Mouse (Mus musculus) liver, embryonic 15.5 days (tissue): ENCODE results near the gene Gm49354. TPM values are rescaled to one million over a fixed set of nuclear protein-coding genes. Genes with fewer than 3 reads are reported as not detected.
A peak's percentile ranks its signal among the peaks of the same experiment; 100 is the strongest.
"Not testable (repeated sequence)": the region's sequence is repeated elsewhere in the genome, so short reads cannot be mapped to it uniquely, and the experiment has no call there.

Experiments
- ATAC-seq: fragments of 200-750 bp; cut with Nextera tagmentation; 2 replicates; pipeline ENCODE4 v1.8.0; 2017; ENCODE audit warnings: moderate number of reproducible peaks, mild to moderate bottlenecking, moderate library complexity; ENCODE audit not compliant: insufficient read depth
- H3K27ac ChIP-seq: fragments of 300-500 bp; sonication (generic); replicated peaks from 2 replicates; pipeline ENCODE4 v1.5.1; 2015; ENCODE audit warnings: mild to moderate bottlenecking, inconsistent platforms
- H3K27me3 ChIP-seq: fragments of 300-500 bp; sonication (generic); 2 replicates; pipeline ENCODE4 v1.6.1; 2015; ENCODE audit warnings: mild to moderate bottlenecking, inconsistent platforms
- H3K36me3 ChIP-seq: fragments of 300-500 bp; sonication (generic); replicated peaks from 2 replicates; pipeline ENCODE4 v1.6.1; 2015; ENCODE audit warnings: moderate library complexity, mild to moderate bottlenecking, inconsistent platforms
- H3K4me1 ChIP-seq: fragments of 300-500 bp; sonication (generic); replicated peaks from 2 replicates; pipeline ENCODE4 v1.6.1; 2015; ENCODE audit warnings: inconsistent platforms
- H3K4me2 ChIP-seq: fragments of 300-500 bp; sonication (generic); 2 replicates; pipeline ENCODE4 v1.6.1; 2015; ENCODE audit warnings: moderate library complexity, mild to moderate bottlenecking, inconsistent platforms
- H3K4me3 ChIP-seq: fragments of 300-500 bp; sonication (generic); replicated peaks from 2 replicates; pipeline ENCODE4 v1.5.1; 2015; ENCODE audit warnings: mild to moderate bottlenecking, inconsistent platforms
- H3K9ac ChIP-seq: fragments of 300-500 bp; sonication (generic); 2 replicates; pipeline ENCODE4 v1.6.1; 2015; ENCODE audit warnings: moderate library complexity, mild to moderate bottlenecking, inconsistent platforms
- H3K9me3 ChIP-seq: fragments of 300-500 bp; sonication (generic); replicated peaks from 2 replicates; pipeline ENCODE4 v1.6.1; 2016; ENCODE audit warnings: inconsistent platforms
- WGBS: fragments of 180-500 bp; shearing (Covaris S2); methylation state at CpG from one replicate; pipeline ENCODE4 v1.1.7; 2015; ENCODE audit warnings: mixed read lengths; ENCODE audit not compliant: insufficient replicate concordance; 5-methylcytosine and 5-hydroxymethylcytosine counted together
- polyA plus RNA-seq: library from polyadenylated mRNA; unstranded; fragments of >200 nt; fragmentation: Nextera tagmentation; extraction: Ambion mirVana; gene quantifications from 2 replicates; pipeline ENCODE4 v1.2.1, GENCODE M21; 2015

Gene Gm49354
- polyA plus RNA-seq, 1 experiment from 2014 or later, result not detected

DNA sequence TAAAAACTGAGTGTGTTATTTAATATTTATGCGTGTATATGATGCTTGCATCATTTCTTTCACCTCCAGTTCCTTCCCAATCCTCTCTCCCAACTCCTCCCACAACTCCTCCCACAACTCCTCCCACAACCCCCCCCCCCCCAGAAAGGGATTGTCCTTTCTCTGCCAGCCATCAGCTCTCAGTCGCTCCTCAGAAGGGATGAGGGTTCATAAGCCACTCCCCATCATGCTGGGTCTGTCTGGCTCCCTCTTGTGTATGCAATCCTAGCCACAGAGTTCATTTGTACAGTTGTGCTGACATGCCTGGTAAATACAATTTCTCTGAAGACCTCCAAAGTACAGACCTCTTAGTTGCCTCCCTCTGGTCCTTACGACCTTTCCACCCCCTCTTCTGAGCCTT lies 46.9 kb downstream of the Gm49354 start:
- H3K4me2 ChIP-seq, result 0 out of 2 replicates have a peak overlapping the region, but pooled peaks have one; percentile 49
- WGBS, result 30% methylated on average over 3 of the region's 3 CpGs
- H3K9me3 ChIP-seq, result no peaks in the 10 kb centered on the region
- H3K4me3 ChIP-seq, result no peak overlapping the region
- ATAC-seq, result no peak
- H3K27ac ChIP-seq, result peak overlapping the region; percentile 95
- peaks cover 3% of the 10 kb centered on the region; the same call in 1 of the 2 replicates for H3K27me3 ChIP-seq
- H3K9ac ChIP-seq, result peak overlapping the region; percentile 16; the same call in 1 of the 2 replicates
- no peaks in the 10 kb centered on the region for H3K36me3 ChIP-seq
- H3K4me1 ChIP-seq, result peaks cover 88% of the 10 kb centered on the region

DNA sequence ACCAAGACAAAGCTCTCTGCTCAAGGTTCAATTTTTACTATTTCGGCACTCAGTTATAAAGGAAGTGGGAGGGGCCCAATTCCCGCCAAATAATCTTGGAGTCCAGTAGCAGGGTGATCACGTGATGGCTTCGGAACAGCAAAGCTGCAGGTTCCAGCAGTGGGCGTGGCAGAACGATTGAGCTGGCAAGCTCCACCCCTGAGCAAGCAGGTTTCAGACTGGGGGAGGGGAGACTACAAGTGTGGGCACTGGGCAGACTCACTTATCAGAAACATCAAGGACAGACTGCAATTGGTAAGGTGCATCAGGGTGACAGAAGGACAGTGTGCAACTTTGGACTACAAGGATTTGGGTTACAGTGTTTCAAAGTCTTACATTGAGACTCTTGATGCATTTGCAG lies 47.7 kb downstream of the Gm49354 start:
- Histone ChIP-seq H3K4me2 (peak overlapping the region; percentile 49), H3K4me1 (peaks cover 81% of the 10 kb centered on the region), H3K4me3 (peak overlapping the region; percentile 5; the same call in 1 of the 2 replicates), H3K27ac (peak overlapping the region; percentile 95)
- not testable (repeated sequence) for H3K36me3 ChIP-seq, H3K27me3 ChIP-seq, H3K9ac ChIP-seq, ATAC-seq, H3K9me3 ChIP-seq
- WGBS, result 12% methylated on average over 6 of the region's 6 CpGs

DNA sequence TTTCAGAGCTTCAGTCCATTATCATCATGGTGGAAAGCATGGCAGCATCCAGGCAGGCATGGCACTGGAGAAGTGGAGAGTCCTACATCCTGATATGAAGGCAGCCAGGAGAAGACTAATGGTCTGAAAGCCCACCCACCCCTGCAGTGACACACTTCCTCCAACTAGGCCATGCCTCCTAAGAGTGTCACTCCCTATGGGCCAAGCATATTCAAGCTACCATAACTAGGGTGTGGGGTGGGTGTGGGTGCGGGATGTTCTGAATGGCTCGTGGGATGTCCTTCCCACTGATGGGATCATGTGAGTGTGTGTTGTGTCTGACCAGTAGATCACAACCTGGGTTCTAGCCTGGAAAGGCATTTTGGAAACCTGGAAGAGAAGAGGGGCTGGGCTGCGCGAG lies 48.1 kb downstream of the Gm49354 start:
- H3K9me3 ChIP-seq, result no peaks in the 10 kb centered on the region
- H3K9ac ChIP-seq, result no peak overlapping the region
- H3K27ac ChIP-seq, result peak overlapping the region; percentile 56; the same call in 1 of the 2 replicates
- no peaks in the 10 kb centered on the region for H3K36me3 ChIP-seq
- H3K4me3 ChIP-seq, result no peak overlapping the region
- 55% methylated on average over 4 of the region's 4 CpGs for WGBS
- ATAC-seq, result no peak
- H3K27me3 ChIP-seq, result peaks cover 10% of the 10 kb centered on the region; the same call in 1 of the 2 replicates
- peak overlapping the region; percentile 49 for H3K4me2 ChIP-seq
- H3K4me1 ChIP-seq, result peaks cover 81% of the 10 kb centered on the region

DNA sequence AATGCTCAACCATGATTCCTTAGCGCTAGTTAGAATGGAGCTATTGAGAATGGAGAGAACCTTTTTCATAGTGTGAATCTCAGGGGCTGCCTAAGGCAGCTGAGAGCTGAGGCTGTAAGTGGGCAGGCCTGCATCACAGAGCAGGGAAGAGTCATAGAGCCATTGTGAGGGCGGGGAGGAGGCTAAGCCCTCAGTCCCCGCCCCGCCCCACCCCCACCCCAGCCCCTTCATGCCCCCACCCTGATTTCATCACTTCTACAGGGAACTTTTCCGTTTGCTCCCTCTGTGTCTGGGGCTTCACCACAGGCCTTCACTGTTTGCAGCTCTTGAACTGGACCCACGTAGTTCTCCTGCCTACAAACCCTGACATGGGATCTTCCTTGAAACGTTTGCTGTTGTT lies 50.4 kb downstream of the Gm49354 start, which contains the start of gene Spata31d1d:
Gene Spata31d1d, minus strand, starts transcription at position 101 of the 400 bp plus-strand sequence.
- Histone ChIP-seq H3K9me3 (no peaks in the 10 kb centered on the region), H3K4me2 (no peak within 1 kb of the TSS), H3K4me3 (no peak within 1 kb of the TSS), H3K4me1 (peaks cover 72% of the 10 kb centered on the region), H3K27me3 (peaks cover 27% of the 10 kb centered on the region), H3K9ac (no peak within 1 kb of the TSS), H3K27ac (peak within 1 kb of the TSS; percentile 19; the same call in 1 of the 2 replicates), H3K36me3 (no peaks in the 10 kb centered on the region)
- WGBS, result 41% methylated on average over 7 of the region's 7 CpGs
- no peak for ATAC-seq

DNA sequence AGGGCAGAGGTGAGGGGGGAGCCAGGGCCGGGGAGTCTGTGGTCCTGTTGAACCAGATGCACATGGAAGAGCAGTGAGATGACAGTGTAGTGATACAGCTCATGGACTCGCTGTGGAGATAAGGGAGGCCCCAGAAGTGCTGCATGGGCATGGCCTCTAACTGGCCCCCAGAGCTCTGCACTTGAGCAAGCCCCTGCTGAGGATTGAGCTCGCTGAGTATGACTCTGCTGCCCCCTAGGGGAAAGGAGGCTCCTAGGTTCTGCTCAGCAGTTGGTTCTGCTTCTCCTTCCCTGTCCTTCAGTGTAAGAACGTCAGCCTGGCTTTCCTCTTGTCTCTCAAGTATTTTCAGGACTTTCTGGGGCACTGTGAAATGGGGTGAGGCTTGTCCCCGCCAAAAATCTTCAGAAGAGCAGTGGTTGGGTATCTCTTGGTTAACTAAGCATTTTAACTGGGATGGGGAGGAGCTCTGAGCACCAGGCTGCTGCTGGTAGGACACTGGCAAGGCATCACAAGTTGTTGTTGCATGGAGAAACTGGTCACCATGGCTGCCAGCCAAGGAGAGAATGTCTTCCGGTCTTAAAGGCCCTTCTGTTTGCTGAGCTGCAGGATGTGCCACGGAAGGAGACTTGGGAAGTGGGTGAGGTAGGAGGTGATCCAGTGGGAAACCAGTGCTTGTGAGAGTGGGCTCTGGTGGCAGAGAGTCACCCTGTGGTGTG lies 53.5 kb downstream of the Gm49354 start:
- Histone ChIP-seq H3K4me3 (no peak overlapping the region), H3K9ac (no peak overlapping the region), H3K4me1 (peaks cover 55% of the 10 kb centered on the region), H3K4me2 (peak overlapping the region; percentile 30; the same call in 1 of the 2 replicates), H3K9me3 (no peaks in the 10 kb centered on the region), H3K36me3 (no peaks in the 10 kb centered on the region), H3K27me3 (peaks cover 52% of the 10 kb centered on the region), H3K27ac (peak overlapping the region; percentile 48; the same call in 1 of the 2 replicates)
- WGBS, result 14% methylated on average over 7 of the region's 7 CpGs
- ATAC-seq, result peak; percentile 75

DNA sequence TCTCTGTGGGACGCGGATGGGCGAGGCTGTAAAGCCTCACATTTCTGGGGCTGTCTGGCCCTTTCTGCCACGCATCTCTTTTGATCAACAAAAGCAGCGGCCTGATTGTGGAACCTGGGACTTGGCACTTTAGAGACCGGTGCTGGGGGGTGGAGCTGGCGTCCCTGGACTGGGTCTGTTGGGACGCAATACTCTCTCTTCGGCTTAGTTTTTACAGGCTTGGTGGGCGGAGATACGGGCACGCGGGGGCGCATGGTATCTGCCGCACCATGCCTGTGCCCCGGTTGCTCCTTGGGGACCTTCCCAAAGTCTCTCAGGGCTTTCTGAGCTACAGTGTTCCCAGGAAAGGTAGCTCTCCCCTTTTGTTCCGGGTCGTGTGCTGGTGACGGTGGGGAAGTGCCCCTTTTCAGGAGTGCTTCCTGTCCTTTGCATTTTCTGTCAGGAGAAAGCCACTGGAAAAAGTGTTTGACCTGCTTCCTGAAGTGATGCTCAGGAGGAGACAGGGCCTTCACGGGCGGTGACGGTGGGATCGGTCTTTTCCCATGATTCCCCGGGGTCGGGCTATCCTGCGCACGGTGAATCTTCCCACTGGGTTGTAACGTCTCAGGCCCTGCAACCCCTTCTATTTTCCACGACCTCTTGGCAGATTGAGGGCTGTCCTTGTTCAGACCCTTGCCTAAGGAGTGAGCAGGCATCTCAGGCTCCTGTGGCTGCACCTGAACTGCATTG lies 55.7 kb downstream of the Gm49354 start:
- WGBS, result 21% methylated on average over 29 of the region's 29 CpGs
- no peak for ATAC-seq
- H3K27ac ChIP-seq, result no peak overlapping the region
- H3K4me2 ChIP-seq, result peak overlapping the region; percentile 32
- no peaks in the 10 kb centered on the region for H3K36me3 ChIP-seq
- H3K4me3 ChIP-seq, result no peak overlapping the region; the same call in 1 of the 2 replicates
- H3K9me3 ChIP-seq, result no peaks in the 10 kb centered on the region
- H3K9ac ChIP-seq, result no peak overlapping the region
- peaks cover 52% of the 10 kb centered on the region for H3K27me3 ChIP-seq
- peaks cover 52% of the 10 kb centered on the region for H3K4me1 ChIP-seq

DNA sequence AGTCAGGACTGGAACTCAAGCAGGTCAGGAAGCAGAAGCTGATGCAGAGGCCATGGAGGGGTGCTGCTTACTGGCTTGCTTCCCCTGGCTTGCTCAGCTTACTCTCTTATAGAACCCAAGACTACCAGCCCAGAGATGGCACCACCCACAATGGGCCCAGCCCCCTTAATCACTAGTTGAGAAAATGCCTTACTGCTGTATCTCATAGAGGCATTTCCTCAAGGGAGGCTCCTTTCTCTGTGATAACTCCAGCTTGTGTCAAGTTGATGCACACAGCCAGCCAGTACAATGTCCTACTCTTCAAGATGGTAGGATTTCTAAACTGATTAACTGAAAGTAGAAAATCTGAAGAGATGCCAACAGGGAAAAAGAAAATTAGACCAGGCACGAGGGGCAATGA lies 60.0 kb downstream of the Gm49354 start:
- peak; percentile 43; the same call in 1 of the 2 replicates for ATAC-seq
- not testable (repeated sequence) for H3K4me2 ChIP-seq, H3K36me3 ChIP-seq, H3K9me3 ChIP-seq, H3K9ac ChIP-seq, H3K4me3 ChIP-seq, H3K27ac ChIP-seq
- 41% methylated on average over 1 of the region's 1 CpGs for WGBS
- Histone ChIP-seq H3K27me3 (peaks cover 29% of the 10 kb centered on the region), H3K4me1 (peaks cover 39% of the 10 kb centered on the region)

DNA sequence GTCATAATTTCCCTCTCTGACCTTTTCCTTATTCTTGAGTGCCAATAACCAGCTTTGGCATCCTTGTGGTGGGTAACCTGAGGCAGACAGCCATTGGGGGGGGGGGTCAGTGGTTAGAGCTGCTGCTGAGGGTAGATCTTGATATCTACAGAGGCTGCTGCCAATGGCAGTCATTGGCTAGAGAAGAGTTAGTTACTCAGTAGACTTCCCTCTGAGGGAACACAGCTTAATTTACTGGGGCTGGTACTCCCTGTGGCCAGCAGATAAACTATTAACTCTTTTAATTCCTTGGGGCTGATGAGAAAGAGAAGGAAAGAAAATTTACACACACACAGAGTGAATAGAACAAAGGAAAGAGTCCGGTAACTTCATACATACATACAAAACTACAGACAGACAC lies 62.6 kb downstream of the Gm49354 start:
- 50% methylated on average over 1 of the region's 1 CpGs for WGBS
- Histone ChIP-seq H3K4me1 (peaks cover 28% of the 10 kb centered on the region), H3K9ac (0 out of 2 replicates have a peak overlapping the region, but pooled peaks have one; percentile 15), H3K4me2 (no peak overlapping the region), H3K36me3 (no peaks in the 10 kb centered on the region), H3K27me3 (peaks cover 10% of the 10 kb centered on the region), H3K4me3 (no peak overlapping the region), H3K9me3 (no peaks in the 10 kb centered on the region), H3K27ac (no peak overlapping the region)
- ATAC-seq, result peak; percentile 73

DNA sequence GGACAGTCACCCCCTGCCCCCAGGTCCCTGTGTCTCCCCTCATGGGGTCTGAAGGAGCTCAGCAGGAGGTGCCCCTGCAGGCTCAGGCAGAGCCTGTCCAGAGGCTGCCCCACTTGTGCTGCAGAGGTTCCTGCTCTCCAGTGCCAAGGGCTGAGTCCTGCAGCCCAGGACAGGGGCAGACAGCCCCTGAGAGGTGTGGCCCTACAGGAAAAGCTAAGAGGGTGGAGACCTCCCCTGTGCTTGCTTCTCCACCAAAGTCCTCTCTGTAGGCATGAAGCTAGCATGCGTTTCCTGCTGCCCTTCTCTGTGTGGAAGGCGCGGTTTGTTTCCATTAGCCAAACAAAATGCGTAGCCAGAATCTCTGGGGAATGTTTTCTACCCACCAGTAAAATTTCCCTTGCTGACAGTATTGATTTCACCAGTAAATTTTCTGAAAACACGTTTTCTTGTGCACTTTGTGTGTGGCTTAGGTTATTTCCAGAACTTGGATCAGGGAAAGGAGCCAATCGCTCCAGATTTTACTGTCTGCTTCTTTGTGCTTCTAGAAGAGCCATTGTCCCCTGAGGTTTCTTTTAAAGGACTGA lies 63.1 kb downstream of the Gm49354 start:
- not testable (repeated sequence) for H3K9me3 ChIP-seq, H3K4me3 ChIP-seq, H3K36me3 ChIP-seq, ATAC-seq, H3K27ac ChIP-seq
- peak overlapping the region; percentile 13; the same call in 1 of the 2 replicates for H3K4me2 ChIP-seq
- H3K27me3 ChIP-seq, result peaks cover 12% of the 10 kb centered on the region
- WGBS, result 14% methylated on average over 6 of the region's 6 CpGs
- 0 out of 2 replicates have a peak overlapping the region, but pooled peaks have one; percentile 15 for H3K9ac ChIP-seq
- H3K4me1 ChIP-seq, result peaks cover 28% of the 10 kb centered on the region

DNA sequence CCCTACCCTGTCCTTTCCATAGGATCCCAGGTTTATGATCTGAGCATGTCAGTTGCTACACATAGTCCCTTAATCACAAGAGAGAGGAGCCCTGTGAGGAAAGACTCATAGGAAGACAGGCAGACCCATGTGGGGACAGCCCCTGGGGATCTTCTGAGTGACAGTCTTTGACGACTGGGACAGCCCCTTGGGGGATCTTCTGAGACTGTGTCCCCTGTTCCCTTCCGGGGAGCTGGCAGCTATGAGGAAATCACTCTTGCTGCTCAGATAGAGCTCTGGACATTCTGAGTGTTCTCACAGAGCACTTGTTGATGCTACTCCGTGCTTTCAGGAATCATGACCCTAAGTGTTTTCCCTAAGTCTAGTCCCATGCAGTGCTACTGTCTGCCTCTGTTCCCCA lies 68.3 kb downstream of the Gm49354 start:
- Histone ChIP-seq H3K4me2 (no peak overlapping the region), H3K36me3 (no peaks in the 10 kb centered on the region), H3K27me3 (peaks cover 37% of the 10 kb centered on the region), H3K27ac (no peak overlapping the region), H3K4me3 (no peak overlapping the region), H3K4me1 (peaks cover 5% of the 10 kb centered on the region; the same call in 1 of the 2 replicates), H3K9ac (no peak overlapping the region), H3K9me3 (no peaks in the 10 kb centered on the region)
- 32% methylated on average over 3 of the region's 3 CpGs for WGBS
- no peak for ATAC-seq

DNA sequence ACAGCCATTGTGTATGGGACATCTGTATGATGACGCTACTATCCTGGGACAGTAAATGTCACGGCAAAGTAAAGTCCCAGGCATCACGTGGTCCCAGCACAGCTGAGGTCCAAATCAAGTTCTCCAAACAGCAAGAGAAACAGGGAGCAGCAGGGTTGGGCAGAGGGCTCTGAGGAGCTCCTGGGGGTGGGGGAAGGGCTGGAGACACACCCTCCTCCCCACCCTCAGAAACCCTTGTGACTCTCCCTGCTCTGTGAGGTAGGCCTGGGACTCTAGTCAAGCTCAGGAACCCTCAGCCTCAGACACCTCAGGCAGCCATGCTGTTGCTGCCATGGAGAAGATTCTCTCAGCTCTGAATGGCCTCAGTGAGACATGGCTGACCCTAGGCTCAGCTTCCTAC lies 70.1 kb downstream of the Gm49354 start, which contains the start of gene Spata31d1b:
Gene Spata31d1b, plus strand, starts transcription at position 301 of the 400 bp plus-strand sequence.
- not testable (repeated sequence) for H3K4me2 ChIP-seq, H3K9ac ChIP-seq, ATAC-seq, H3K9me3 ChIP-seq, H3K27ac ChIP-seq, H3K4me3 ChIP-seq, H3K4me1 ChIP-seq, H3K36me3 ChIP-seq
- 45% methylated on average over 3 of the region's 3 CpGs for WGBS
- H3K27me3 ChIP-seq, result peaks cover 37% of the 10 kb centered on the region
